Mouse (Mus musculus): ENCODE results near the gene Gmpr2.

GRCm38 (mm10) chr14:55658011-55658410, 13.7 kb upstream of the Gmpr2 start:
- TF ChIP-seq CTCF (IDR thresholded peaks at IDR 0.05; ENCODE audit: low read depth, low read length) (no peak), POLR2A (IDR thresholded peaks at IDR 0.05; ENCODE audit: extremely low read depth, insufficient read depth, low read length) (no peak)

All from liver, adult 2 months (tissue).